Mouse (Mus musculus): ENCODE measurements around the gene Mrpl53. TPM values are rescaled to one million over a fixed set of nuclear protein-coding genes. Genes with fewer than 3 reads are reported as not detected.

The Mrpl53 gene
- total RNA-seq, 4 experiments from 2014 or later: 102 to 112 (median 107) TPM

DNA sequence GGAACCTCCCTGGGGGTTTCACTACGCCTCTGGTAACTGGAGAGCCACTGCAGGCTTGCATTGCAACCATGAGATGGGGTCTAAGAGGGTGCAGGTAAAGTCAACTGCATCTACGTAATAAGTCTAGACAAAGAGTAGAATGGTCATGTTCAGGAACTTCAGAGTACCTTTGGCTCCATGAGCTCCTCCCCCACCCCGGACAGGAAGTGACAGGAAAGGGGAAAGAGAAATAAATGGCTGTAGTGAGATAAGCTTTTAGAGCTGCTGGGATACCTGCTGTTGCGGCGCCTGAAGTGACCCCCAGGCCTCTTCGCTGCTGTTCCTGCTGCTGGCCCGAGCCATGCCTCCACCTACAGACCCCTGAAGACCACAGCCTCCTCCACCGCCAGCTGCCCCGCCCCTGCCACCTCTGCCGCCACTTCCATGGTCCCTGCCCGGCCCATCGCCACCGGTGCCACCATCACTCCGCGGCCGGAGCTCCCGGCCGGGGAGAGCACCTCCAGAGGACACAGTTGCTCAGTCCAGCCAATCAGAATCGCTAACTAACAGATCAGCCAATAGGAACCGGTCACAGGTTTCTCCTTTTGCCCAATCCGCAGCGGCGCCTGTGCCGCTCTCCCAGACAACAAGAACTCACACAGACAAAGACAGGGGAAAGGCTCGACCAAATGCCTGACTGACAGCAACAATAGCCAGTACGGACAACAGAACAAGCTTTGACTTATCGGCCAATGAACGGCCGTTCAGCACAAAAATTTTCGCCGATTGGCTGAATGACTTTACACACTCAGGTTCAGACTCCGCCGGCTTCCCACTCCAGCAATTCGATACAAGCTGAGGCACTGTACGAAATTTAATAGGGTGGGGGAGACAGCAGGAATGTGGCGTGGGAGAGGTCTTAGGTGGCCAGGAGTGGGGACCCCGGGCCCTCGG, 12.4 kb downstream of the Mrpl53 start, which contains the start of gene Wbp1:
Gene Wbp1, minus strand, starts transcription at position 630 of the 933 bp plus-strand sequence.
- DNase-seq (ENCODE audit: low spot score in 2 of 2): peak; percentile 86 to 94

GRCm38 (mm10) chr6:83121863-83122710, 13.2 kb downstream of the Mrpl53 start:
- no peak for DNase-seq (ENCODE audit: low spot score in 2 of 2)

DNA sequence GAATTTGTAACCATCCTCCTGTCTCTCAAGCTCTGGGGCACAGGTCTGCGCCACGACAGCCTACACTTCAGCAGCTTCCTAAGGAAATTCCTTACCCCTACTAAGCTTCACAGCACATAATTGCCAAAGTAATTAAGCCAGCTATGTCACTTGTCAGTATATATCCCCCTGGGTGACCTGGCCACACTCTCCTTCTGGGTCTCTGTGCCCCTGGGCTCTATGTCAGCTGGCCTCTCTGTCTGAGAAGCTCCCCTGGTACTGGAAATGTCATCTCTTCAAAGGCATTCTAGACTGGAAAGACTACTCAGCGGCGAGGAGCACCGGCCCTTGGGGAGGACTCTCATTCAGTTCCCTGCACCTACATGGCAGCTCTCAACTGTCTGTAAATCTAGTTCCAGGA, 14.1 kb downstream of the Mrpl53 start:
- no peak for DNase-seq (ENCODE audit: low spot score in 2 of 2)

DNA sequence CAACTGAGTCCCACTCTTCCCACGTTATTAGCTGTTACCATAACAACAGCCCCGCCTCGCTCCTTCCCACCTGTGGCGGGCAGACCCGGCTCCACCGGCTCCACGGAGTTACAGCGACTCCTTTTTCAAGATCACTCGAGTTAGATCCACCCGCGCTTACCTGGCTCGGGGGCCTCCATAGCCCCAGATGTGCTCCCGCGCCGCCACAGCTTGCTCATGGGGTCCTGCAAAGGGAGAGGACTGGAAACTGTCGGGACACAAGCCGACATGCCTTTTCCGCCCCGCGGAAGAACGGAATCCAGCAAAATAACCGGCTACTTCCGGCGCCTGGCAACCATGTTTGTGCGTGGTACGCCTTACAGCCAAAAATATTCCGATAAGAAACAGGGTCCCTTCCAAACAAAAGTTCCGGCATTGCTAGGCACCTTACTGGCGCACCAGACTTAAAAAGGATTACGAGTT, 16.0 kb downstream of the Mrpl53 start:
- peak; percentile 85 to 88 for DNase-seq (ENCODE audit: low spot score in 2 of 2)

DNA sequence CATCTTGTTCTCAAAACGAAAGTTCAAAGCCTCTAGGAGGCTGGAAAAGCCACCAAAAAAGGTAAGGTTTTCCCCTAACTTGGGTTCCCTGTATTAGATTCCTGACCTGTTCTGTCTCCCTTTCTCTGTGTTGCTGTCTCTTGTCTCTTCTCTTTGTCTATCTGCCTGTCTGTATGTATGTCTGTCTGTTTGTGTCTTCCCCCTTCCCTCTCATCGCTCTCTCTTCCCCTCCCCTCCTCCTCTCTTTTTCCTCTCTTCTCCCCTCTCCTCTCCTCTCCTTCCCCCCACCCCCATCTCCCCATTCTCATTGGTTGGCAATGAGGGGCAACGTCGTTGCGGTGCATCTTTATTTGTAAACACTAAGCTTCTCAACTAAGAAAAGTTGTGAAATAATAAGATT, 16.5 kb downstream of the Mrpl53 start, which contains the start of gene Ino80b:
Gene Ino80b, minus strand, starts transcription at position 101 of the 400 bp plus-strand sequence.
- no peak for DNase-seq (ENCODE audit: low spot score in 2 of 2)

DNA sequence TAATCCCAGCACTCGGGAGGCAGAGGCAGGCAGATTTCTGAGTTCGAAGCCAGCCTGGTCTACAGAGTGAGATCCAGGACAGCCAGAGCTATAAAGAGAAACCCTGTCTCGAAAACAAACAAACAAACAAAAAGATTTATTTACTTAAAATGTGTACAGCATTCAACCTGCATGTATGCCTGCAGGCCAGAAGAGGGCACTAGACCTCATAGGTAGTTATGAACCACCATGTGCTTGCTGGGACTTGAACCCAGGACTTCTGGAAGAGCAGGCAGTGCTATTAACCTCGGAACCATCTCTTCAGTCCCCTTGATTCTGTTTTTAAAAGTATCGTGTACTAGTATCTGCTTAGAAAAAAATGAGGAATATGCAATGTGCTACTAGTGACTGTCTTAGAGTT, 18.6 kb downstream of the Mrpl53 start:
- no peak for DNase-seq (ENCODE audit: low spot score in 2 of 2)

DNA sequence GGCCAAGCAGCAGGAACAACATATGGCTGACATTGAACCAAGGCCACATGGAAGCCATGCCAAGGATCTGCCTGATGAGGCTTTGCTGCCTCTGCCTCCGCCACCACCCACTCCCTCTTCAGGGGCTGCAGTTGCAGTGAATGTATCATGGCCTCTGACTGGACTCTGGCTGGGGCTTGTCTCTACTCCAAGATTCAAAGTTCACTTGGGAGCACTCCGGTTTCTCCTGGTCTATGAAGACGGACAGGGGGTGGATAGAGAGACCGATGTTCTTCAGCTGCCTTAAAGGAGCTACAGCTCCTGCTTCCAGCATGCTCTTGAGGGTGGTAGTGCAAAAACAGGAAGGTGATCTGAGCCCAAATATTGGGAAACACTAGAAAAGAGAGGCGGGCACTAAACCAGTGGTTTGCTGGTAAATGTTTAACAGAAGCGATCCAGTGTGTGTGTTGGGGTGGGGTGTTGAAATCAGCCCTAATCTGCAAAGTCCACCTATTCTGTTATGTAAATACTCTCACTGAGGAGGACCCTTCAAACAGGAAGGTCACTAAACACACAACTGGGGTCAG, 22.7 kb downstream of the Mrpl53 start:
- no peak for DNase-seq (ENCODE audit: low spot score in 2 of 2)

DNA sequence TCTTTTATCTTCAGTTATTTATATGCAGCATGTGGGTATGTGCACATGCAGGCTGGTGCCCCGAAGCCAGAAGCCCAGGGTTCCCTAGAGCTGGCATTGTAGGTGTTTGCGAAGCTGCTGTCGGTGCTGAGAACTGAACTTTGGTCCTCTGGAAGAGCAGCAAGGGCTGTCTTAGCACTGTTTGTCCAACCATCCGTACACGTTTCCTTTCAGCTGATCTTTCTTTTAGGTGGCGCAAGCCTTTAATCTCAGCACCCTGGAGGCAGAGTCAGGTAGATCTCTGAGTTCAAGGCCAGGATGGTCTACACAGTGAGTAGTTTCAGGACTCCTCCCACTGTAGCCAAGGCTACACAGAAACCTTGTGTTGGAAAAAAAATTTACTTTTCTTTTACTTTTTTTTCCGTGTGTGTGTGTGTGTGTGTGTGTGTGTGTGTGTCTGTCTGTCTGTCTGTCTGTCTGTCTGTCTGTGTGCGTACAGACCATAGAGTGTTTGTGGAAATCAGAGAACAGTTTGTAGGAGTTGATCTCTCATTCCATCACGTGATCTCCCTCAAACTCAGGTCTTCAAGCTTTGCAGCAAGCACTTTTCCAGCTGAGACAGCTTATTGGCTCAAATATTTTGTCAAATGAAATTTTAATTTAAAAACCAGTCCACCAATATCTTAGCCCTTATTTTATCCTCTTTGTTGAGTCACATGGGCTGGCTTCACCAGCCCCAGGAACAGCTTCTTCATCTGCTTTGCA, 23.5 kb downstream of the Mrpl53 start:
- no peak for DNase-seq (ENCODE audit: low spot score in 2 of 2)

DNA sequence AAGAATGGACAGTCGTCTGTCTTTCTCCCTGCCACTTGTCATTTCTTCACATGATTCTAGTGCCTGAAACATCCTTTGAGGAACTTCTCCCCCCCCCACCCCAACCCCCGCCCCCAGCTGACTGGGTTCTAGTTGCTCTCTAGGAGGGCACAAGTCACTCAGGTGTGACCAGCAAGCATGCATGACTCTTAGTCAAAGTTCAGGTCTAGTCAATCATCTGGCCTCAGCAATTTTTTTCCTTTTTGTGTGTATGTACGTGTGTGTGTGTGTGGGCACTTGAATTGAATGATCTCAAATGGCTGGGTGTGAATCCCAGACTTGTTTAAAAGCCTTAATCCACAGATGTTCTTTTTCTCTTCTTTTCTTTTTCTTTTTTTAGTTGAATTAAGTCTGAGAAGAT, 25.4 kb downstream of the Mrpl53 start:
- no peak for DNase-seq (ENCODE audit: low spot score in 2 of 2)

DNA sequence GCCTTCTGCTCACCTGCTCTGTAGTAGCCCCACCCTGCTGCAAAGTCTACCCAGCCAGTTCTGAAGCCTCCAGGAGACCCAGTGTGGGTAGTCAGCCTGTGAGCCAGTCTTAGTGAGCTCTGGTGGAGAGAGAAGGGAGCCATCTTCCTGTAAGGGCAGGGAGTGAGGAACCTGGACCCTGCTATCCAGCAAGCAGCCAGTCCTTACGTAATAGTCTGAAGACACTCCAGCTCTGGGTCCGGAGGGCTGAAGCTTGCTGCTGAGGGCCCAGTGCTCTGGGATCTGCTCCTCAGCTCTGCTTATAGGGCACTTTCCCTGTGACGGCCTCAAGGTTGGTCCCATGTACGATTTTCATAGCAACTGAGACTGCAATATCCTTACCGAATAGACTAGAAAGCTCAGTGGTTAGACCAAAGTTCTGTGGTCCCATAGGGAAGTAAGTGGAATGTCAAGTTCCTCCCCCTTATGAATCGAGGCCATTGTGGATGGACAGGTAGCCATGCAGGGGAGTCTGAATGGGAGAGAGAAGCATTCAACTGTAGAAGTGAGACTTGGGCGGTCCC, 26.2 kb downstream of the Mrpl53 start, which contains the start of gene Rtkn:
Gene Rtkn, plus strand, starts transcription at position 513 of the 563 bp plus-strand sequence.
- DNase-seq (ENCODE audit: low spot score in 2 of 2): no peak

DNA sequence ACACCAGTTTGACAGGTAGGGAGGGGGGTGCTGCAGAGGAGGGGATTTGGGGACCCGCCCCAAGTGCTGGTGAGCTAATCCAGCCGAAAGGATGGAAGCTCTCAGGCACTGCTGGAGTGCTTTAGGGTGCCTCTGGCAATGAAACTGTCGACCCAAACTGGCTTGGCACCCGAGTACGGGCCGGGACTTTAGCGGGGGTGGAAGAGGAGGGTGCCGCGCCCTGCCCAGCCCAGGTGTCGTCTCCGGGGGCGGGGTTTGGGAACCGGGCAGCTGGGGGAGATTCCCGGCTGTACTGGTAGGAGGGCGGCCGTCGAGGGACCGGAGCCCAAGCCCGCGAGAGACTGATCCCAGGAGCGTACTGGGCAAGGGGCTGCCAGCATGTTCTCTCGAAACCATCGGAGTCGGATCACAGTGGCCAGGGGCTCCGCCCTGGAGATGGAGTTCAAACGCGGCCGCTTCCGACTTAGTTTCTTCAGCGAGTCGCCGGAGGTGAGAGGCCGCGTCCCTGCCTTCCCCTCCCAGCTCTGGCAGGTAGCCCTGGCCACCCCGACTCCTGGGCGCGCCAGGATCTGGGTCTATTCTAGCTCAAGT, 26.8 kb downstream of the Mrpl53 start:
- DNase-seq (ENCODE audit: low spot score in 2 of 2): peak; percentile 30 to 51

DNA sequence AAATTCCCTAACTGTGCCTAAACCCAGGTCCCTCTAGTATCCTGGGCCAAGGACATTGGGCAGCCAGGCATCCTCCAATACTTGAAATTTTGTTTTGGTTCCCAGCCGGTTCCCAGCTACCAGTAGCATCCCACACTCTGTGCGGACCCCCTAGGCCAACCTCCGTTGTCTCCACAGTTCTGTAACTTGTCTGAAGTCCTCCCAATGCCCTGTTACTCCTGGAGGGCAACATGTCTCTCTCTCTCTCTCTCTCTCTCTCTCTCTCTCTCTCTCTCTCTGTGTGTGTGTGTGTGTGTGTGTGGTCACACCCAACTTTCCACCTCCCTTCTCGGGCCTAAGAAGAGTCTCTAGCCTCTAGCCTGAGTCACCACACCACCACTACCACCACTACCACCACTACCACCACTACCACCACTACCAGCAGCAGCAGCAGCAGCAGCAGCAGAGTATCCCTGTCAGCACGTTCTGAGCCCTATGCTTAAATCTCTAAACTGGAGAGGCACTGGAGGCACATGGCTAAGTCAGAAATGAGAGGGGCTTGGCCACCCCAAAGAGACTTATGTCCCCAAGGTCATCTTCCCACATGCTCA, 27.5 kb downstream of the Mrpl53 start:
- no peak for DNase-seq (ENCODE audit: low spot score in 2 of 2)

GRCm38 (mm10) chr6:83136881-83137575, 28.2 kb downstream of the Mrpl53 start:
- DNase-seq (ENCODE audit: low spot score in 2 of 2): peak; percentile 59 to 74

GRCm38 (mm10) chr6:83137576-83137950, 28.7 kb downstream of the Mrpl53 start:
- DNase-seq (ENCODE audit: low spot score in 2 of 2): peak; percentile 87 to 89

- no peak for DNase-seq (ENCODE audit: low spot score in 2 of 2)
Observed at GRCm38 (mm10) chr6:83138056-83138455, 29.2 kb downstream of the Mrpl53 start.

- DNase-seq (ENCODE audit: low spot score in 2 of 2): no peak
Observed at GRCm38 (mm10) chr6:83140044-83140443, 31.2 kb downstream of the Mrpl53 start.

DNA sequence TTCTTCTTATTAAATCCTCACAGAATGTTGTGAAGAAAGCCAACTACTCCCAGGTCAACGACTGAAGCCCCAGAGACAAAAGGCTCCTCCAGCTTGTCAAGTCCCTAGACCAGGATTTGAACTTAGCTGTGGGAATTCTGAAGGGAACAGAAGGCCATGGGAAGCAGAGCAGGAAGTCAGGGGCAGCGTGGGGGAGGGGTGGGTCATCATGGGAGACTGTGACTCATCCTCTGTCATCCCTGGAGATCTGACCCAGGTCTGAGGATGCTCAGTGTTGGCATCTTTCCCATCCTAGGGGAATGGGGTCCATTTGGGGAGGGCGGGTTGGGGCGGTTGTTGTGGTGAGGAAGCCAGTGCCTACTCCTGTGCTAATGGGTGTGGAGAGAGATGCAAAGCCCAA, 32.8 kb downstream of the Mrpl53 start:
- no peak for DNase-seq (ENCODE audit: low spot score in 2 of 2)

- no peak for DNase-seq (ENCODE audit: low spot score in 2 of 2)
Observed at GRCm38 (mm10) chr6:83142211-83142731, 33.4 kb downstream of the Mrpl53 start.

- DNase-seq (ENCODE audit: low spot score in 2 of 2): no peak
Observed at GRCm38 (mm10) chr6:83142886-83143285, 34.0 kb downstream of the Mrpl53 start.
